Mouse (Mus musculus) liver, embryonic 11.5 days (tissue): ENCODE results near the gene Snx12. TPM values are rescaled to one million over a fixed set of nuclear protein-coding genes. Genes with fewer than 3 reads are reported as not detected.

Experiments
- ATAC-seq: fragments of 200-750 bp; cut with Nextera tagmentation; replicated peaks from 2 replicates; pipeline ENCODE4 v1.8.0; 2017; ENCODE audit warnings: moderate number of reproducible peaks, mild to moderate bottlenecking, moderate TSS enrichment, moderate library complexity; ENCODE audit not compliant: low FRiP score
- DNase-seq: peaks from one replicate; pipeline ENCODE4 v3.0.0-alpha.2; 2017; ENCODE audit warnings: low spot score
- H3K27ac ChIP-seq: fragments of 300-500 bp; sonication (generic); 2 replicates; pipeline ENCODE4 v1.5.1; 2014; ENCODE audit warnings: mild to moderate bottlenecking, low read depth, low read length, control low read depth
- H3K27me3 ChIP-seq: fragments of 300-500 bp; sonication (generic); replicated peaks from 2 replicates; pipeline ENCODE4 v1.6.1; 2014; ENCODE audit warnings: low read length, mixed read lengths; ENCODE audit not compliant: control insufficient read depth, insufficient read depth
- H3K36me3 ChIP-seq: fragments of 300-500 bp; sonication (generic); 2 replicates; pipeline ENCODE4 v1.6.1; 2014; ENCODE audit warnings: mild to moderate bottlenecking, low read length, moderate library complexity, mixed read lengths; ENCODE audit not compliant: control insufficient read depth, insufficient read depth
- H3K4me1 ChIP-seq: fragments of 300-500 bp; sonication (generic); replicated peaks from 2 replicates; pipeline ENCODE4 v1.6.1; 2014; ENCODE audit warnings: low read length, mixed read lengths; ENCODE audit not compliant: control insufficient read depth, insufficient read depth
- H3K4me2 ChIP-seq: fragments of 300-500 bp; sonication (generic); 2 replicates; pipeline ENCODE4 v1.6.1; 2014; ENCODE audit warnings: mild to moderate bottlenecking, control low read depth, moderate library complexity
- H3K4me3 ChIP-seq: fragments of 300-500 bp; sonication (generic); 2 replicates; pipeline ENCODE4 v1.5.1; 2014; ENCODE audit warnings: low read depth, low read length, control low read depth
- H3K9ac ChIP-seq: fragments of 300-500 bp; sonication (generic); 2 replicates; pipeline ENCODE4 v1.6.1; 2014; ENCODE audit warnings: low read depth, low read length, control low read depth
- H3K9me3 ChIP-seq: fragments of 300-500 bp; sonication (generic); 2 replicates; pipeline ENCODE4 v1.6.1; 2016; ENCODE audit warnings: low read length, inconsistent platforms, mixed read lengths; ENCODE audit not compliant: control insufficient read depth
- WGBS: fragments of 180-500 bp; shearing (Covaris S2); extraction: QIAGEN DNeasy Blood & Tissue Kit; methylation state at CpG from one replicate; pipeline ENCODE4 v1.1.7; 2014; 5-methylcytosine and 5-hydroxymethylcytosine counted together
- polyA plus RNA-seq: library from polyadenylated mRNA; unstranded; fragments of >200 nt; fragmentation: Nextera tagmentation; extraction: Ambion mirVana; gene quantifications from 2 replicates; pipeline ENCODE4 v1.2.1, GENCODE M21; 2014

Gene Snx12
- polyA plus RNA-seq: 31.7 and 33.1 TPM in 2 replicates

GRCm38 (mm10) chrX:101221834-101222795 lies at the start of gene Snx12:
Gene Snx12 (minus strand): TSS chrX:101222563.
- Histone ChIP-seq H3K4me2 (peak within 1 kb of the TSS; percentile 71), H3K9ac (peak within 1 kb of the TSS; percentile 67), H3K4me3 (peak within 1 kb of the TSS; percentile 65), H3K4me1 (no peaks in the 10 kb centered on the region), H3K36me3 (no peaks in the 10 kb centered on the region), H3K9me3 (no peaks in the 10 kb centered on the region), H3K27me3 (peaks cover 6% of the 10 kb centered on the region), H3K27ac (no peak within 1 kb of the TSS; the same call in 1 of the 2 replicates)
- WGBS: 16% methylated on average over 55 of the region's 55 CpGs
- DNase-seq: peak; percentile 81
- peak; percentile 94 for ATAC-seq

- ATAC-seq: no peak
- DNase-seq: no peak
- Histone ChIP-seq H3K27me3 (no peaks in the 10 kb centered on the region; the same call in none of the 2 replicates), H3K4me1 (no peaks in the 10 kb centered on the region; the same call in 1 of the 2 replicates), H3K27ac (no peak within 1 kb of the TSS), H3K4me2 (peak within 1 kb of the TSS; percentile 46), H3K9me3 (no peaks in the 10 kb centered on the region), H3K4me3 (peak within 1 kb of the TSS; percentile 28; the same call in 1 of the 2 replicates), H3K36me3 (no peaks in the 10 kb centered on the region), H3K9ac (0 out of 2 replicates have a peak within 1 kb of the TSS, but pooled peaks have one; percentile 22)
- 37% methylated on average over 3 of the region's 3 CpGs for WGBS
Measured at GRCm38 (mm10) chrX:101268755-101269124, 46.4 kb upstream of the Snx12 start, which contains the start of gene Gm20489. Gene Gm20489 (minus strand): TSS chrX:101269023.

- H3K27ac ChIP-seq: no peak within 1 kb of the TSS
- no peak for DNase-seq
- H3K4me3 ChIP-seq: peak within 1 kb of the TSS; percentile 28; the same call in 1 of the 2 replicates
- ATAC-seq: peak; percentile 54; the same call in 1 of the 2 replicates
- peak within 1 kb of the TSS; percentile 46 for H3K4me2 ChIP-seq
- no peaks in the 10 kb centered on the region for H3K36me3 ChIP-seq
- no peaks in the 10 kb centered on the region; the same call in 1 of the 2 replicates for H3K4me1 ChIP-seq
- no peaks in the 10 kb centered on the region for H3K9me3 ChIP-seq
- 0 out of 2 replicates have a peak within 1 kb of the TSS, but pooled peaks have one; percentile 22 for H3K9ac ChIP-seq
- 38% methylated on average over 5 of the region's 5 CpGs for WGBS
- H3K27me3 ChIP-seq: no peaks in the 10 kb centered on the region; the same call in none of the 2 replicates
Measured at GRCm38 (mm10) chrX:101268025-101268754, 45.8 kb upstream of the Snx12 start, which contains the start of gene Il2rg. Gene Il2rg (minus strand): TSS chrX:101268255.

GRCm38 (mm10) chrX:101266631-101267030 lies 44.3 kb upstream of the Snx12 start:
- no peak for DNase-seq
- Histone ChIP-seq H3K27ac (no peak overlapping the region), H3K27me3 (no peaks in the 10 kb centered on the region; the same call in 1 of the 2 replicates), H3K36me3 (no peaks in the 10 kb centered on the region), H3K4me3 (no peak overlapping the region), H3K9ac (no peak overlapping the region), H3K9me3 (no peaks in the 10 kb centered on the region), H3K4me2 (no peak overlapping the region), H3K4me1 (no peaks in the 10 kb centered on the region; the same call in 1 of the 2 replicates)
- ATAC-seq: no peak
- WGBS: 84% methylated on average over 6 of the region's 6 CpGs

- no peak for ATAC-seq
- Histone ChIP-seq H3K4me1 (peaks cover 9% of the 10 kb centered on the region), H3K27ac (no peak within 1 kb of the TSS), H3K36me3 (no peaks in the 10 kb centered on the region), H3K4me2 (no peak within 1 kb of the TSS), H3K4me3 (no peak within 1 kb of the TSS), H3K9me3 (no peaks in the 10 kb centered on the region), H3K9ac (no peak within 1 kb of the TSS), H3K27me3 (no peaks in the 10 kb centered on the region; the same call in 1 of the 2 replicates)
- WGBS: 90% methylated on average over 1 of the region's 1 CpGs
- no peak for DNase-seq
Measured at GRCm38 (mm10) chrX:101263892-101264291, 41.5 kb upstream of the Snx12 start, which contains the start of gene Gm614. Gene Gm614 (minus strand): TSS chrX:101263992.

- H3K27ac ChIP-seq: peak overlapping the region; percentile 56
- DNase-seq: peak; percentile 55
- 14% methylated on average over 11 of the region's 13 CpGs for WGBS
- H3K4me2 ChIP-seq: peak overlapping the region; percentile 45
- no peak overlapping the region for H3K9ac ChIP-seq
- H3K27me3 ChIP-seq: no peaks in the 10 kb centered on the region; the same call in 1 of the 2 replicates
- no peaks in the 10 kb centered on the region for H3K9me3 ChIP-seq
- H3K36me3 ChIP-seq: no peaks in the 10 kb centered on the region
- peak; percentile 60 for ATAC-seq
- H3K4me1 ChIP-seq: peaks cover 9% of the 10 kb centered on the region; the same call in 1 of the 2 replicates
- H3K4me3 ChIP-seq: no peak overlapping the region
Measured at GRCm38 (mm10) chrX:101260441-101261325, 38.3 kb upstream of the Snx12 start.

GRCm38 (mm10) chrX:101256603-101257002 lies 34.2 kb upstream of the Snx12 start:
- Histone ChIP-seq H3K9ac (no peak overlapping the region), H3K27ac (no peak overlapping the region), H3K27me3 (no peaks in the 10 kb centered on the region; the same call in 1 of the 2 replicates), H3K4me2 (no peak overlapping the region; the same call in 1 of the 2 replicates), H3K4me3 (no peak overlapping the region), H3K9me3 (no peaks in the 10 kb centered on the region), H3K36me3 (no peaks in the 10 kb centered on the region), H3K4me1 (peaks cover 9% of the 10 kb centered on the region; the same call in 1 of the 2 replicates)
- DNase-seq: no peak
- 78% methylated on average over 13 of the region's 13 CpGs for WGBS
- ATAC-seq: no peak
